Mouse (Mus musculus): ENCODE results near the gene Sh3pxd2a. TPM values are rescaled to one million over a fixed set of nuclear protein-coding genes. Genes with fewer than 3 reads are reported as not detected.
A peak's percentile ranks its signal among the peaks of the same experiment; 100 is the strongest.

Gene Sh3pxd2a
- total and polyA plus RNA-seq, 3 experiments, result 1.3 to 4.6 (median 3.2) TPM

- dilution Hi-C loops (cut with MboI; ENCODE audit: extremely low pct_ligation_motif_present, extremely low pct_unique_long_range_greater_than_20kb, low sequenced_read_pairs), result no loop called here
- no peak for DNase-seq (ENCODE audit: extremely low read depth)
- H3K9ac ChIP-seq (ENCODE audit: insufficient read depth, low read depth), result no peak overlapping the region
These were observed 125.6 kb downstream of the Sh3pxd2a start for GRCm38 (mm10) chr19:47338396-47339164.

GRCm38 (mm10) chr19:47337743-47338142 is 126.5 kb downstream of the Sh3pxd2a start:
- H3K27ac ChIP-seq (ENCODE audit: insufficient read depth, low read depth), result no peak overlapping the region

More at GRCm38 (mm10) chr19:47338396-47339164, 125.6 kb downstream of the Sh3pxd2a start:
- Histone ChIP-seq H3K4me3 (replicated peaks in 1 of 3; ENCODE audit: low read depth in 2 of 3, low read length in 2 of 3, poor library complexity in 1 of 3) (no peak overlapping the region), H3K9me3 (replicated peaks; ENCODE audit: low read length) (no peaks in the 10 kb centered on the region), H3K27me3 (replicated peaks) (no peaks in the 10 kb centered on the region), H3K4me1 (ENCODE audit: control insufficient read depth in 1 of 2, insufficient read depth in 2 of 2) (peaks cover 0 to 4% of the 10 kb centered on the region in 2 experiments; a peak in 2 of 4 replicates), H3K4me2 (ENCODE audit: insufficient read depth, low read depth, poor library complexity, severe bottlenecking) (peak overlapping the region; percentile 5; the same call in 1 of the 2 replicates), H3K36me3 (replicated peaks in 1 of 2; ENCODE audit: control insufficient read depth in 1 of 2, insufficient read depth in 1 of 2, low read length in 1 of 2) (peaks cover 0 to 18% of the 10 kb centered on the region in 2 experiments), H3K79me2 (replicated peaks; ENCODE audit: control insufficient read depth, extremely low read depth, insufficient read depth, poor library complexity, severe bottlenecking) (no peaks in the 10 kb centered on the region), H3K27ac (ENCODE audit: insufficient read depth, low read depth) (no peak overlapping the region)
- TF ChIP-seq ZMIZ1 (IDR thresholded peaks at IDR 0.05; ENCODE audit: low read depth, low read length), result no peak
- no peak for TF ChIP-seq SMC3 (IDR thresholded peaks at IDR 0.05; ENCODE audit: low read depth, low read length)
- TF ChIP-seq MAZ (IDR thresholded peaks at IDR 0.05; ENCODE audit: low read depth, low read length), result no peak
- in situ Hi-C loops (cut with MboI; ENCODE audit: low pct_ligation_motif_present, low pct_unique_long_range_greater_than_20kb, low sequenced_read_pairs), result no loop called here

GRCm38 (mm10) chr19:47337191-47337590 is 127.0 kb downstream of the Sh3pxd2a start:
- dilution Hi-C loops (cut with MboI; ENCODE audit: extremely low pct_ligation_motif_present, extremely low pct_unique_long_range_greater_than_20kb, low sequenced_read_pairs) (no loop called here), in situ Hi-C loops (cut with MboI; ENCODE audit: low pct_ligation_motif_present, low pct_unique_long_range_greater_than_20kb, low sequenced_read_pairs) (no loop called here)
- TF ChIP-seq UBTF (IDR thresholded peaks at IDR 0.05; ENCODE audit: low read depth, low read length) (no peak), SIN3A (IDR thresholded peaks at IDR 0.05; ENCODE audit: low read length) (no peak), MYC (IDR thresholded peaks at IDR 0.05; ENCODE audit: low read depth, low read length) (no peak), RAD21 (IDR thresholded peaks at IDR 0.05; ENCODE audit: low read depth, low read length) (no peak), ZKSCAN1 (IDR thresholded peaks at IDR 0.05; ENCODE audit: borderline replicate concordance, low read depth, low read length) (no peak), IRF4 (IDR thresholded peaks at IDR 0.05; ENCODE audit: low read depth, low read length) (no peak), E2F4 (IDR thresholded peaks at IDR 0.05; ENCODE audit: insufficient replicate concordance, low read depth, low read length) (no peak), PAX5 (IDR thresholded peaks at IDR 0.05; ENCODE audit: low read length) (no peak), USF1 (IDR thresholded peaks at IDR 0.05; ENCODE audit: low read depth, low read length) (no peak), KAT2A (IDR thresholded peaks at IDR 0.05; ENCODE audit: insufficient replicate concordance, low read length) (no peak), MAFK (IDR thresholded peaks at IDR 0.05; ENCODE audit: insufficient replicate concordance, low read length) (no peak), MXI1 (IDR thresholded peaks at IDR 0.05; ENCODE audit: low read depth, low read length) (no peak), TBP (conservative IDR thresholded peaks at IDR 0.05; ENCODE audit: low read depth, low read length) (no peak), NELFE (IDR thresholded peaks at IDR 0.05; ENCODE audit: low read depth, low read length) (no peak), SMC3 (IDR thresholded peaks at IDR 0.05; ENCODE audit: low read depth, low read length) (no peak), CTCF (conservative IDR thresholded peaks at IDR 0.05 in 1 of 2, IDR thresholded peaks at IDR 0.05 in 1 of 2; ENCODE audit: low read depth in 2 of 2, low read length in 2 of 2) (no peak), CHD2 (IDR thresholded peaks at IDR 0.05; ENCODE audit: low read length) (no peak), MEF2A (IDR thresholded peaks at IDR 0.05; ENCODE audit: borderline replicate concordance, low read depth, low read length) (no peak), ZMIZ1 (IDR thresholded peaks at IDR 0.05; ENCODE audit: low read depth, low read length) (no peak), MAX (IDR thresholded peaks at IDR 0.05; ENCODE audit: low read length) (no peak)

More at GRCm38 (mm10) chr19:47337743-47338142, 126.5 kb downstream of the Sh3pxd2a start:
- Histone ChIP-seq H3K4me2 (ENCODE audit: insufficient read depth, low read depth, poor library complexity, severe bottlenecking) (no peak overlapping the region), H3K4me1 (ENCODE audit: control insufficient read depth in 1 of 2, insufficient read depth in 2 of 2) (peaks cover 0 to 4% of the 10 kb centered on the region in 2 experiments; a peak in 2 of 4 replicates), H3K79me2 (replicated peaks; ENCODE audit: control insufficient read depth, extremely low read depth, insufficient read depth, poor library complexity, severe bottlenecking) (no peaks in the 10 kb centered on the region), H3K4me3 (replicated peaks in 1 of 3; ENCODE audit: low read depth in 2 of 3, low read length in 2 of 3, poor library complexity in 1 of 3) (no peak overlapping the region), H3K36me3 (replicated peaks in 1 of 2; ENCODE audit: control insufficient read depth in 1 of 2, insufficient read depth in 1 of 2, low read length in 1 of 2) (peaks cover 0 to 13% of the 10 kb centered on the region in 2 experiments), H3K9me3 (replicated peaks; ENCODE audit: low read length) (no peaks in the 10 kb centered on the region), H3K27me3 (replicated peaks) (no peaks in the 10 kb centered on the region), H3K9ac (ENCODE audit: insufficient read depth, low read depth) (no peak overlapping the region)
- peak; percentile 77 for DNase-seq (ENCODE audit: extremely low read depth)
- dilution Hi-C loops (cut with MboI; ENCODE audit: extremely low pct_ligation_motif_present, extremely low pct_unique_long_range_greater_than_20kb, low sequenced_read_pairs) (no loop called here), in situ Hi-C loops (cut with MboI; ENCODE audit: low pct_ligation_motif_present, low pct_unique_long_range_greater_than_20kb, low sequenced_read_pairs) (no loop called here)
- TF ChIP-seq HCFC1 (IDR thresholded peaks at IDR 0.05; ENCODE audit: low read depth, low read length) (no peak), BHLHE40 (IDR thresholded peaks at IDR 0.05; ENCODE audit: low read depth, low read length) (no peak), CTCF (conservative IDR thresholded peaks at IDR 0.05 in 1 of 2, IDR thresholded peaks at IDR 0.05 in 1 of 2; ENCODE audit: low read depth in 2 of 2, low read length in 2 of 2) (peak; percentile 58 to 89), SMC3 (IDR thresholded peaks at IDR 0.05; ENCODE audit: low read depth, low read length) (peak; percentile 79), RAD21 (IDR thresholded peaks at IDR 0.05; ENCODE audit: low read depth, low read length) (peak; percentile 67), USF2 (conservative IDR thresholded peaks at IDR 0.05; ENCODE audit: low read depth, low read length) (no peak), ETS1 (conservative IDR thresholded peaks at IDR 0.05; ENCODE audit: low read depth, low read length) (no peak), TCF12 (IDR thresholded peaks at IDR 0.05; ENCODE audit: low read depth, low read length) (0 out of 2 replicates have a peak, but pooled peaks have one; percentile 25), IRF4 (IDR thresholded peaks at IDR 0.05; ENCODE audit: low read depth, low read length) (0 out of 2 replicates have a peak, but pooled peaks have one; percentile 28)

More at GRCm38 (mm10) chr19:47337191-47337590, 127.0 kb downstream of the Sh3pxd2a start:
- H3K27ac ChIP-seq (ENCODE audit: insufficient read depth, low read depth), result no peak overlapping the region
- H3K4me2 ChIP-seq (ENCODE audit: insufficient read depth, low read depth, poor library complexity, severe bottlenecking), result no peak overlapping the region
- H3K9me3 ChIP-seq (replicated peaks; ENCODE audit: low read length), result no peaks in the 10 kb centered on the region
- H3K36me3 ChIP-seq (replicated peaks in 1 of 2; ENCODE audit: control insufficient read depth in 1 of 2, insufficient read depth in 1 of 2, low read length in 1 of 2), result peaks cover 0 to 15% of the 10 kb centered on the region in 2 experiments
- H3K27me3 ChIP-seq (replicated peaks), result no peaks in the 10 kb centered on the region
- H3K4me3 ChIP-seq (replicated peaks in 1 of 3; ENCODE audit: low read depth in 2 of 3, low read length in 2 of 3, poor library complexity in 1 of 3), result no peak overlapping the region
- H3K9ac ChIP-seq (ENCODE audit: insufficient read depth, low read depth), result no peak overlapping the region
- H3K79me2 ChIP-seq (replicated peaks; ENCODE audit: control insufficient read depth, extremely low read depth, insufficient read depth, poor library complexity, severe bottlenecking), result no peaks in the 10 kb centered on the region
- H3K4me1 ChIP-seq (ENCODE audit: control insufficient read depth in 1 of 2, insufficient read depth in 2 of 2), result peaks cover 0 to 4% of the 10 kb centered on the region in 2 experiments; a peak in 2 of 4 replicates
- DNase-seq (ENCODE audit: extremely low read depth), result no peak

Measured in CH12.LX (cell line).